Mouse (Mus musculus): ENCODE results near the gene Olfr924. TPM values are rescaled to one million over a fixed set of nuclear protein-coding genes. Genes with fewer than 3 reads are reported as not detected.

The Olfr924 gene
- not detected for total RNA-seq (2021)
- polyA plus RNA-seq (2012; rRNA removed) = not detected in 2 replicates
- long read RNA-seq = 0 reads

- no peak within 1 kb of the TSS for H3K4me3 ChIP-seq
- no peak for DNase-seq
- H3K79me2 ChIP-seq (replicated peaks; ENCODE audit: control insufficient read depth, insufficient read depth, low read length) = no peaks in the 10 kb centered on the region
- H3K27me3 ChIP-seq (ENCODE audit: control insufficient read depth, insufficient read depth, low read length) = no peaks in the 10 kb centered on the region
- H3K27ac ChIP-seq = no peak within 1 kb of the TSS
- no peak for TF ChIP-seq CTCF (IDR thresholded peaks at IDR 0.05)
- no peak for TF ChIP-seq EP300 (IDR thresholded peaks at IDR 0.05; ENCODE audit: insufficient read depth, low read depth, low read length)
- no peak for TF ChIP-seq POLR2A (IDR thresholded peaks at IDR 0.05; ENCODE audit: insufficient read depth, low read depth, low read length)
- 75% methylated on average over 1 of the region's 1 CpGs for WGBS
- intact Hi-C loops (cut with DNase I) = no loop called here
- no peaks in the 10 kb centered on the region for H3K36me3 ChIP-seq (ENCODE audit: control insufficient read depth, insufficient read depth, low read length)
- no peaks in the 10 kb centered on the region for H3K4me1 ChIP-seq (ENCODE audit: control insufficient read depth, insufficient read depth, low read length)
- H3K9ac ChIP-seq (ENCODE audit: low read depth, low read length) = no peak within 1 kb of the TSS
These were observed at the start of gene Olfr924 for GRCm38 (mm10) chr9:38844149-38844548. Gene Olfr924 (plus strand): TSS chr9:38844449.

GRCm38 (mm10) chr9:38805696-38806095, 38.6 kb upstream of the Olfr924 start:
- Histone ChIP-seq H3K79me2 (replicated peaks; ENCODE audit: control insufficient read depth, insufficient read depth, low read length) (no peaks in the 10 kb centered on the region), H3K4me3 (no peak overlapping the region), H3K9ac (ENCODE audit: low read depth, low read length) (no peak overlapping the region), H3K27ac (no peak overlapping the region), H3K27me3 (ENCODE audit: control insufficient read depth, insufficient read depth, low read length) (no peaks in the 10 kb centered on the region), H3K4me1 (ENCODE audit: control insufficient read depth, insufficient read depth, low read length) (no peaks in the 10 kb centered on the region), H3K36me3 (ENCODE audit: control insufficient read depth, insufficient read depth, low read length) (no peaks in the 10 kb centered on the region)
- no peak for DNase-seq
- intact Hi-C loops (cut with DNase I) = no loop called here
- TF ChIP-seq POLR2A (IDR thresholded peaks at IDR 0.05; ENCODE audit: insufficient read depth, low read depth, low read length) = no peak
- no peak for TF ChIP-seq CTCF (IDR thresholded peaks at IDR 0.05)
- no peak for TF ChIP-seq EP300 (IDR thresholded peaks at IDR 0.05; ENCODE audit: insufficient read depth, low read depth, low read length)

GRCm38 (mm10) chr9:38814314-38814713, 29.9 kb upstream of the Olfr924 start, which contains the start of gene Olfr922:
Gene Olfr922 (plus strand): TSS chr9:38814614.
- Histone ChIP-seq H3K27ac (no peak within 1 kb of the TSS), H3K4me3 (no peak within 1 kb of the TSS), H3K36me3 (ENCODE audit: control insufficient read depth, insufficient read depth, low read length) (no peaks in the 10 kb centered on the region), H3K4me1 (ENCODE audit: control insufficient read depth, insufficient read depth, low read length) (no peaks in the 10 kb centered on the region), H3K79me2 (replicated peaks; ENCODE audit: control insufficient read depth, insufficient read depth, low read length) (no peaks in the 10 kb centered on the region), H3K9ac (ENCODE audit: low read depth, low read length) (no peak within 1 kb of the TSS), H3K27me3 (ENCODE audit: control insufficient read depth, insufficient read depth, low read length) (no peaks in the 10 kb centered on the region)
- TF ChIP-seq EP300 (IDR thresholded peaks at IDR 0.05; ENCODE audit: insufficient read depth, low read depth, low read length) = no peak
- no peak for TF ChIP-seq POLR2A (IDR thresholded peaks at IDR 0.05; ENCODE audit: insufficient read depth, low read depth, low read length)
- TF ChIP-seq CTCF (IDR thresholded peaks at IDR 0.05) = no peak
- no peak for DNase-seq
- WGBS = 41% methylated on average over 2 of the region's 2 CpGs
- intact Hi-C loops (cut with DNase I) = no loop called here

GRCm38 (mm10) chr9:38815458-38815986, 28.7 kb upstream of the Olfr924 start:
- no peaks in the 10 kb centered on the region for H3K79me2 ChIP-seq (replicated peaks; ENCODE audit: control insufficient read depth, insufficient read depth, low read length)
- 73% methylated on average over 1 of the region's 1 CpGs for WGBS
- intact Hi-C loops (cut with DNase I) = no loop called here
- no peak overlapping the region for H3K4me3 ChIP-seq
- H3K9ac ChIP-seq (ENCODE audit: low read depth, low read length) = no peak overlapping the region
- no peaks in the 10 kb centered on the region for H3K27me3 ChIP-seq (ENCODE audit: control insufficient read depth, insufficient read depth, low read length)
- no peaks in the 10 kb centered on the region for H3K4me1 ChIP-seq (ENCODE audit: control insufficient read depth, insufficient read depth, low read length)
- no peaks in the 10 kb centered on the region for H3K36me3 ChIP-seq (ENCODE audit: control insufficient read depth, insufficient read depth, low read length)
- DNase-seq = no peak
- H3K27ac ChIP-seq = no peak overlapping the region
- TF ChIP-seq POLR2A (IDR thresholded peaks at IDR 0.05; ENCODE audit: insufficient read depth, low read depth, low read length) = no peak
- TF ChIP-seq EP300 (IDR thresholded peaks at IDR 0.05; ENCODE audit: insufficient read depth, low read depth, low read length) = no peak
- no peak for TF ChIP-seq CTCF (IDR thresholded peaks at IDR 0.05)

- Histone ChIP-seq H3K4me3 (no peak within 1 kb of the TSS), H3K27ac (no peak within 1 kb of the TSS), H3K27me3 (ENCODE audit: control insufficient read depth, insufficient read depth, low read length) (no peaks in the 10 kb centered on the region), H3K4me1 (ENCODE audit: control insufficient read depth, insufficient read depth, low read length) (no peaks in the 10 kb centered on the region), H3K36me3 (ENCODE audit: control insufficient read depth, insufficient read depth, low read length) (no peaks in the 10 kb centered on the region), H3K9ac (ENCODE audit: low read depth, low read length) (no peak within 1 kb of the TSS), H3K79me2 (replicated peaks; ENCODE audit: control insufficient read depth, insufficient read depth, low read length) (no peaks in the 10 kb centered on the region)
- TF ChIP-seq CTCF (IDR thresholded peaks at IDR 0.05) (no peak), POLR2A (IDR thresholded peaks at IDR 0.05; ENCODE audit: insufficient read depth, low read depth, low read length) (no peak), EP300 (IDR thresholded peaks at IDR 0.05; ENCODE audit: insufficient read depth, low read depth, low read length) (no peak)
- no peak for DNase-seq
- intact Hi-C loops (cut with DNase I) = no loop called here
- 76% methylated on average over 1 of the region's 1 CpGs for WGBS
These were observed 18.0 kb upstream of the Olfr924 start, which contains the start of gene Olfr923 for GRCm38 (mm10) chr9:38826245-38826644. Gene Olfr923 (plus strand): TSS chr9:38826545.

- H3K36me3 ChIP-seq (ENCODE audit: control insufficient read depth, insufficient read depth, low read length) = no peaks in the 10 kb centered on the region
- no peak overlapping the region for H3K27ac ChIP-seq
- WGBS = 18% methylated on average over 2 of the region's 2 CpGs
- no peaks in the 10 kb centered on the region for H3K4me1 ChIP-seq (ENCODE audit: control insufficient read depth, insufficient read depth, low read length)
- TF ChIP-seq CTCF (IDR thresholded peaks at IDR 0.05) = no peak
- TF ChIP-seq POLR2A (IDR thresholded peaks at IDR 0.05; ENCODE audit: insufficient read depth, low read depth, low read length) = no peak
- TF ChIP-seq EP300 (IDR thresholded peaks at IDR 0.05; ENCODE audit: insufficient read depth, low read depth, low read length) = no peak
- H3K4me3 ChIP-seq = no peak overlapping the region
- H3K27me3 ChIP-seq (ENCODE audit: control insufficient read depth, insufficient read depth, low read length) = no peaks in the 10 kb centered on the region
- no peaks in the 10 kb centered on the region for H3K79me2 ChIP-seq (replicated peaks; ENCODE audit: control insufficient read depth, insufficient read depth, low read length)
- no peak for DNase-seq
- intact Hi-C loops (cut with DNase I) = no loop called here
- no peak overlapping the region for H3K9ac ChIP-seq (ENCODE audit: low read depth, low read length)
These were observed 11.2 kb upstream of the Olfr924 start for GRCm38 (mm10) chr9:38833027-38833426.

Measured in heart, adult 2 months (tissue).